Mouse (Mus musculus) liver, adult (tissue): Measurements from ENCODE around the gene Mycbp2.
A peak's percentile ranks its signal among the peaks of the same experiment; 100 is the strongest.

ENCODE experiments used
- GATA4 ChIP-seq: IDR thresholded peaks from 2 replicates; pipeline ENCODE4 v1.6.1; 2014; ENCODE audit warnings: mild to moderate bottlenecking, low read length; ENCODE audit not compliant: insufficient replicate concordance

Mycbp2 gene

DNA sequence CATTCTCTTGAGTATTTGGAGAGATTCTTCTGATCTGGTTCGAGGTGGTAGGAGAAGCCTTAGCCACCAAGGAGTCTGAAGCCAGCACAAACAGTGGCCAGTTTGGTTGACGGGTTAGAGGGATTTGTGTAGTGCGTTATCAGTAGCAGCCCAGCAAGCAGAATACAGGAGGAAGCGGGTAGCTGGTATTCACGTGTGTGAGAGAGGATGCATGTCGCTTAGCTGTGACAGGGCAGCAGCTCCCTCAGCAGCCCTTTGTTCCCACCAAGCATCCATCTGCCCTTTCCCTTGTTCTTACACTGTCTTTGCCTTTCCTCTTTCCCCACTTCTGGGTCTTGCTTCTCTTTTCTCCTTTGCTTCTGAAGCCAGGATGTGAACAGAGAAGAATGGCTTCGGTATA lies 271.4 kb downstream of the Mycbp2 start:
- TF ChIP-seq GATA4 = no peak

DNA sequence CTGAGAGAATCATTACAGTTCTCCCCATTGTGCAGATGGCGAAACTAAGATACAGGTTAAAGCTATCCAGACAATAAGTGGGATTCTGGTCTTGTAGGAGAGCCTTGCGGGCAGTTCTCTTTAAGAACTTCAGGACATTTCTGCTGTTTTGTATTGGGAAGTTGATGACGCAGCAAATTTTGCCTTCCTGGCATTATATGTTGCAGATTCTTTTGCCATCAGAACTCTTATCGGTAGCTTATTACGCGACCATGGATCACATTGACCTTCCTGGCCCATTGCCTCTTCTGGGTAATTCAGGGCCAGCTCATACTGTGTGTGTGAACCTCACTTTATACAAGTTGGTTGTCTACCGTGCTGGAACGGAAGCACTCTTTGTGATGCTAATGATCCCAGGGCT lies 272.8 kb downstream of the Mycbp2 start:
- no peak for TF ChIP-seq GATA4

GRCm38 (mm10) chr14:103072731-103073130 lies 273.9 kb downstream of the Mycbp2 start:
- no peak for TF ChIP-seq GATA4

DNA sequence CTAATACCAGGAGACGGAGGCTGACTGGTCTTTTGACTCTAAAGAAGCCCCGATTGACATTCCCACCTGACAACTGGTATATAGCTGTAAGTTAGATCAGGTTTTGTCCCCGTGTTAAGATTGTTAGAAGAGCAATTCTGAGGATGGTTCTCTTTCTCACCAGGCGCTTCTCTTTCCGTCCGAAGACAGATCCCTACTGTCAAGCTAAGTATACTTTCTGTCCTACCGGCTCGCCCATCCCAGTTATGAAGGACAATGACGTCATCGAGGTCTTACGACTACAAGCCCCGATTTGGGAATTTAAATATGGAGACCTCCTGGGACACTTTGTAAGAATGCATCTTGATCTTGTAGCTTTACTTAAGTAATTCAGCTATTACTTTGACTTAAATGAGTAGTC lies 275.1 kb downstream of the Mycbp2 start:
- TF ChIP-seq GATA4 = no peak

DNA sequence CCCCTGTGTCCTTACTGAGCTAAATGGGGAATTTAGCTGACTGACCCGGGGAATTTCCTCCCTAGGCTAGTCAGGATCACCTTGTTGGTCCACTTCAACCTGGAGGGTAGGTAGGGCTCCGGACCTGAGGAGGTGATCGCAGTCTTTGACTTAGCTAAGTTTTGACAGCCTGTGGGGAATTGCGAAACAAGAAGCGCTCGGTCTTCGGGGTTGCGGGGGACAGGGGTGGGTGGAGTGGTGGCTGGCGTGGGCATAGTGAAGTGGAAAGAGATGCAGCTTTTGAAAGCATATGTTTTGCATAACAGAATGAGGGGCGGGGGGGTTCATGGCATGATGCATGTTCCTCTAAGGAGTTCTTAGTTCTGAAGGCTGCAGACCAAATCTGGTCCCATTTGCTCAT lies 275.8 kb downstream of the Mycbp2 start:
- no peak for TF ChIP-seq GATA4

DNA sequence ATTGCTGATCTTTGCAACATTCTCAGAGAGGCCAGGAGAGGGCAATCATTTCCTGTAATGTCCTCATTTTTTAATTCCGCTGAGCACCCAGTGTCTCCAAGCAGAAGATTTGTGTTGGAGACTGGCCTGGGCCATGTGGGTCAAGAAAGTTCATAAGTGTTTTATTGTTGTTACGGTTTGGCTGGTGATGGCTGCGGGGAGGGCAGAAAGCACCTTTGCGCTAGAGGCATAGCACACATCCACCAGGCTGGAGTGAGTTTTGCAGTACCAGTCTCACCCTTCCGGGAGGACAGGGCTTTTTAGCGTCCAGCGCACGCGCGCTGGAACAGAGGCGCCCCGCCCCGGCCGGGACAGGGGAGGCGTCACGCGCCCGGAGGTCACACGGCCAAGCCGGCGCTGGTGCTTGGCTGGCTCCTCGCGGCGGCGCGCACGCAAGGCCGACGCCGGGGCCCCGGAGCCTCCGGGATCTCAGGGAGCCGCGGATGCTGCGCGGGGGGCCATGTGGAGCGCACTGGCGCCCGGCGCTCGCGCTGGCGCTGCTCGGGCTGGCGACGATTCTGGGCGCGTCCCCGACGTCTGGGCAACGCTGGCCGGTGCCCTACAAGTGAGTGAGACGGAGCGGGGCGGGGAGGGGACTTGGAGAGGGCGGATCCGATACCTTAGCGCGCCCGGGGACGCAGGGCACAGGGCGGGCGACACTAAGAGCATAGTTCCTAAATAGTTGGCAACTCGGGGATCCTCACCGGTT lies 276.6 kb downstream of the Mycbp2 start, which contains the start of gene Cln5:
Gene Cln5, plus strand, starts transcription at position 353 of the 748 bp plus-strand sequence.
- peak; percentile 25; the same call in 1 of the 2 replicates for TF ChIP-seq GATA4

DNA sequence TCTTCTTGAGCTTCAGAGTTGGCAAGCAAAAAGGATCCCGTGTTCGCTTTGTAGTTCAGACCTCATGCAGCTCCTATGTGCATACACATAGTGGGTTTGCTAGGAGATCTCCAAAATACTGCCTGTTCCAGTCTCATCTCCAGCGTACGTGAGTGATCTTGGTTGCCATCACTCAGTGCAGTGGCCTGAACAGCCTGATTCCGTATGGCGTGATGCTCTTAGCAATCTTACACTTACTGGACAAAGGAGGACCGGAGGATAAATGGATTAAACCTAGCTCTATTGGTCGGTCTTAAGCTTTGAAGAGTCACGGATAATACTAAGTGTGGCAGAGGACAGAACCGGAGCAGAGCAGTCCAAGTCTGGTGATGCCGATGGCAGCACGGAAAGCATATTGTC lies 277.1 kb downstream of the Mycbp2 start:
- TF ChIP-seq GATA4 = no peak

GRCm38 (mm10) chr14:103065294-103066167 lies 281.1 kb downstream of the Mycbp2 start:
- no peak for TF ChIP-seq GATA4
